Mouse (Mus musculus) lung, embryonic 16.5 days (tissue): ENCODE results near the gene Spatc1l. TPM values are rescaled to one million over a fixed set of nuclear protein-coding genes. Genes with fewer than 3 reads are reported as not detected.

Source experiments
- ATAC-seq: fragments of 200-750 bp; cut with Nextera tagmentation; 2 replicates; pipeline ENCODE4 v1.8.0; 2017; ENCODE audit warnings: low read depth, mild to moderate bottlenecking, moderate library complexity
- H3K27ac ChIP-seq: fragments of 300-500 bp; sonication (generic); 2 replicates; pipeline ENCODE4 v1.5.1; 2014; ENCODE audit warnings: mild to moderate bottlenecking, control low read depth, low read length
- H3K27me3 ChIP-seq: fragments of 300-500 bp; sonication (generic); 2 replicates; pipeline ENCODE4 v1.6.1; 2014; ENCODE audit warnings: low read depth, low read length, mixed read lengths; ENCODE audit not compliant: control insufficient read depth, insufficient read depth
- H3K36me3 ChIP-seq: fragments of 300-500 bp; sonication (generic); 2 replicates; pipeline ENCODE4 v1.6.1; 2014; ENCODE audit warnings: low read length; ENCODE audit not compliant: control insufficient read depth, insufficient read depth
- H3K4me1 ChIP-seq: fragments of 300-500 bp; sonication (generic); replicated peaks from 2 replicates; pipeline ENCODE4 v1.6.1; 2014; ENCODE audit warnings: low read length, mixed read lengths; ENCODE audit not compliant: control insufficient read depth, insufficient read depth
- H3K4me2 ChIP-seq: fragments of 300-500 bp; sonication (generic); 2 replicates; pipeline ENCODE4 v1.6.1; 2014; ENCODE audit warnings: low read depth, low read length, control low read depth
- H3K4me3 ChIP-seq: fragments of 300-500 bp; sonication (generic); 2 replicates; pipeline ENCODE4 v1.5.1; 2014; ENCODE audit warnings: mild to moderate bottlenecking, low read length, control low read depth
- H3K9ac ChIP-seq: fragments of 300-500 bp; sonication (generic); 2 replicates; pipeline ENCODE4 v1.6.1; 2014; ENCODE audit warnings: low read length, control low read depth
- H3K9me3 ChIP-seq: fragments of 300-500 bp; sonication (generic); 2 replicates; pipeline ENCODE4 v1.6.1; 2016; ENCODE audit warnings: low read length; ENCODE audit not compliant: control insufficient read depth
- WGBS: fragments of 180-500 bp; shearing (Covaris S2); extraction: QIAGEN DNeasy Blood & Tissue Kit; methylation state at CpG from one replicate; pipeline ENCODE4 v1.1.7; 2014; 5-methylcytosine and 5-hydroxymethylcytosine counted together
- polyA plus RNA-seq: library from polyadenylated mRNA; unstranded; fragments of >200 nt; fragmentation: Nextera tagmentation; extraction: Ambion mirVana; gene quantifications from 2 replicates; pipeline ENCODE4 v1.2.1, GENCODE M21; 2015

The Spatc1l gene
- polyA plus RNA-seq = not detected in 2 replicates

DNA sequence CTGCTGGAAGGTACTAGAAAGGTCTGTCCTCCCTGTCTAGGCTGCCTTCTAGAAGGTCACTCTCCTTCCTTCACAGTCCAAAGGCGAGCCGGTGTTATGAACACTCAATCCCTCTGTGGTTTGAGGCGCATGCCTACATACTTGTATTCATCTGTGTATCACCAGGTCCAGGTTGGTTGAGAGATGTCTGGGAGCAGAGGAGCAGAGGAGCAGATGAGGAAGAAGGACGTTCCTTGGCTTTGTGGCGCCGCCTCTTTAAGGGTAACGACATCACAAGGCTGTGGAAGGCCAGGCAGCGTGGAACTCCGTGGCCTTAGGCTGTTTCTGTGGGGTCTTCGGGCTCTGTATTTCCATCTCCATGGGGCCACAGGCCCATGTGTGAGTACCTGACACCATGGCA lies at the start of gene Spatc1l:
Spatc1l (plus strand) TSS at position 301 of the 400 bp plus-strand sequence.
- no peaks in the 10 kb centered on the region for H3K27me3 ChIP-seq
- no peak within 1 kb of the TSS for H3K4me2 ChIP-seq
- no peak for ATAC-seq
- H3K27ac ChIP-seq = no peak within 1 kb of the TSS
- no peak within 1 kb of the TSS for H3K4me3 ChIP-seq
- no peaks in the 10 kb centered on the region for H3K9me3 ChIP-seq
- 86% methylated on average over 10 of the region's 10 CpGs for WGBS
- no peaks in the 10 kb centered on the region for H3K36me3 ChIP-seq
- H3K4me1 ChIP-seq = no peaks in the 10 kb centered on the region
- H3K9ac ChIP-seq = no peak within 1 kb of the TSS

DNA sequence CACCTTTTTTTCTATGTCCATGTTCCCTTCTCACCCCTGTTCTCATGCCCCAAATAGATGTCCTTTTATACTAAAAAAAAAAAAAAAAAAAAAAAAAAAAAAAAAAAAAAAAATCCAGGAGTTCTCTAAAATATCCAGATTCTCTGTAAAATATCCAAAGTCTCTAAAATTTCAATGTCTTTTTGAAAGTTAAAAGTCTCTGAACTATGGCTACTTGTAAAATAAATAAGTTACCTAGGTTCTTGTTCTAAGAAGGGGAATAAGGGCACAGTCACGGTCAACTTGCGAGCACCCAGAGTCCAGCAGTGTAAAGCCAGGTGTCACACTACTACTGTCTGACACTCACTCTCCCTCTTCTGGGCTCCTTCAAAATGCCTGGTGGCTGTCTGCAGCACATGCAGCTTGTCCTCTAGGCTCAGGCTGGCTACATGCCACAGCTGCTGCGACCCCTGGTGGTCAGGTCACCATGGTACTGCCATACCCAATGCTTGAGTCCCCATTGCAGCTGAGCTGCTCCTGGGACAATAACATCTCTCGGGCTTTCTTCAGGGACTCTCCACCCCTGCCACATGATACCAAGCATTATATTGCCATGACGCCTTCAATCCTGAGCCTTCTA lies 49.0 kb upstream of the Spatc1l start:
- H3K27ac ChIP-seq = no peak overlapping the region
- H3K4me1 ChIP-seq = no peaks in the 10 kb centered on the region
- WGBS = 41% methylated on average over 5 of the region's 5 CpGs
- no peaks in the 10 kb centered on the region for H3K9me3 ChIP-seq
- no peak overlapping the region for H3K4me3 ChIP-seq
- no peaks in the 10 kb centered on the region for H3K27me3 ChIP-seq
- no peak overlapping the region for H3K4me2 ChIP-seq
- H3K9ac ChIP-seq = no peak overlapping the region
- peak; percentile 74; the same call in 1 of the 2 replicates for ATAC-seq
- H3K36me3 ChIP-seq = peaks cover 18% of the 10 kb centered on the region

DNA sequence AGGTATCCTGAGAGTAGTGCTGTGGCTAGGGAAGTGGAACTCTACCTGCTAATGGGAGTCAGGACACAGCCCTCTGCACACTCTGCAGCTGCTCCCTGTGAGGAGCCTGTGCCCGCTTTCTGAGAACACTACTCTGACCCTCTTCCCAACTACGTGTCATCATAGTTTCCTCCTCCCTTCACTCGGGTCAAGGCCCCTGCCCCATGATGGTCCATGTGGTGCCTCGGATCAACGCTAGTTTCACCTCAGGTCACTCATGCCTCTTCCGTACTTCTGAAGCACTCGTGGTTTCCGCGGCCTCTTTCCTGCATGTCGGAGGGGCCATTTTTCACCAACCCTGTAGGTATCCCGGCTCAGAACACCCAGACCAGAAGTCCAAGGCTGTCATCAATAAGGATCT lies 31.1 kb upstream of the Spatc1l start:
- Histone ChIP-seq H3K9me3 (no peaks in the 10 kb centered on the region), H3K36me3 (peaks cover 6% of the 10 kb centered on the region), H3K4me3 (peak overlapping the region; percentile 63), H3K4me2 (peak overlapping the region; percentile 63), H3K4me1 (peaks cover 3% of the 10 kb centered on the region; the same call in 1 of the 2 replicates), H3K27me3 (no peaks in the 10 kb centered on the region), H3K9ac (peak overlapping the region; percentile 59), H3K27ac (no peak overlapping the region)
- peak; percentile 35; the same call in 1 of the 2 replicates for ATAC-seq
- WGBS = under 1% methylated on average over 11 of the region's 11 CpGs

DNA sequence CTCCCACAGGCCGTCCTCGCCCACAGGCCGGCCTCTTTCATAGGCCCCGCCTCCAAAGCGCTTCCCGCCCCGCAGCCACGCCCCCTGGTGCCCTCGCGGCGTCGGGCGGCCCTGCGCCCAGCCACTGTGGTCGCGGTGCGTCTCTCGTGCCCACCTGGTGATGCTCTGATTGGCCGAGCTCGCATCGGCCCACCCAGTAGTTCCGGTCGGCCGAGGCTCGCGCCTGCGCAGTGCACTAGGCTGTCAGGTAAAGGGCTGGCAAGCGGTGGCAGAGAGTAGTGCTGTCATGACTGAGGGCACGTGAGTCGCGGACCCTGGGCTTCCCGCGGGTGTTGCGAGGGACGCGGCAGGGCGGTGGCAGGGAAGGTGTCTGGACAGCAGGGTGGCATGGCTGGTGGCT lies 30.7 kb upstream of the Spatc1l start, which contains the start of gene Lss:
Lss (plus strand) TSS at position 214 of the 400 bp plus-strand sequence.
- 0% methylated on average over 37 of the region's 37 CpGs for WGBS
- Histone ChIP-seq H3K9ac (peak within 1 kb of the TSS; percentile 70), H3K27me3 (no peaks in the 10 kb centered on the region), H3K4me3 (peak within 1 kb of the TSS; percentile 63), H3K4me2 (peak within 1 kb of the TSS; percentile 63), H3K36me3 (peaks cover 9% of the 10 kb centered on the region), H3K4me1 (peaks cover 3% of the 10 kb centered on the region; the same call in 1 of the 2 replicates), H3K9me3 (no peaks in the 10 kb centered on the region), H3K27ac (peak within 1 kb of the TSS; percentile 43)
- ATAC-seq = peak; percentile 100

DNA sequence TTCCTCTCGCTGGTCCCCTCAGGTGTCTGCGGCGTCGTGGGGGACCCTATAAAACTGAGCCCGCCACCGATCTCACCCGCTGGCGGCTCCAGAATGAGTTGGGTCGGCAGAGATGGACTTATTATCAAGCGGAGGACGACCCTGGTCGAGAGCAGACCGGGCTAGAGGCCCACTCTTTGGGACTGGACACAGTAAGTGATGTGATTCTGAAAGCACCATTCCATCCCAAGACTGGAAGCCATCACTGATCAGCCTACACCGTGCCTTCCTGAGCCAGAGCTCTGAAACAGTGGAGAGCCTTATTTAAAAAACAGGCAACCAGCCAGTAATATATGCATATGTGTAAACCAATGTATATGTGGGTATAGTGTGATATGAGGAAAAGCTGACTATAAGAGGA lies 30.2 kb upstream of the Spatc1l start:
- H3K36me3 ChIP-seq = peaks cover 9% of the 10 kb centered on the region
- peak overlapping the region; percentile 63 for H3K4me3 ChIP-seq
- H3K27me3 ChIP-seq = no peaks in the 10 kb centered on the region
- H3K4me2 ChIP-seq = peak overlapping the region; percentile 63
- peak overlapping the region; percentile 70 for H3K9ac ChIP-seq
- 1% methylated on average over 14 of the region's 14 CpGs for WGBS
- ATAC-seq = peak; percentile 21; the same call in 1 of the 2 replicates
- peaks cover 3% of the 10 kb centered on the region; the same call in 1 of the 2 replicates for H3K4me1 ChIP-seq
- peak overlapping the region; percentile 43 for H3K27ac ChIP-seq
- H3K9me3 ChIP-seq = no peaks in the 10 kb centered on the region

DNA sequence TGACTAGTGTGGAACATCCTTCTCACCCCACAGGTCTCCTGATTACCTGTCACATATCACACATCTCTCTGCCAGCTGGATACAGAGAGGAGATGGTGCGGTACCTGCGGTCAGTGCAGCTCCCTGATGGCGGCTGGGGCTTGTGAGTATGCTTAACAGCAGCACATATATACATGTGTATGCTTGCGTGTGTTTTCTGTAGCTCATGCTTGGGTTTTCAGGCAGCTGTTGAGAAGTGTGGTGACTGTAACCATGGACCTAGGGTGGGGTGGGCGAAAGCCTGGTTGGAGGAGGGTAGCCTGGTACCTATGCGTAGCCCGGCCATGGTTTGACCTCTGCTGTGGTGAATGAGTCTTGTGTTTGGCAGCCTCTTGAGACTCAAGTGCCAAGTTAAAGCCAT lies 26.5 kb upstream of the Spatc1l start:
- peaks cover 3% of the 10 kb centered on the region; the same call in 1 of the 2 replicates for H3K4me1 ChIP-seq
- no peak overlapping the region for H3K9ac ChIP-seq
- no peak overlapping the region for H3K27ac ChIP-seq
- H3K4me3 ChIP-seq = no peak overlapping the region
- peaks cover 15% of the 10 kb centered on the region for H3K36me3 ChIP-seq
- 91% methylated on average over 7 of the region's 7 CpGs for WGBS
- no peaks in the 10 kb centered on the region for H3K9me3 ChIP-seq
- no peak for ATAC-seq
- H3K4me2 ChIP-seq = no peak overlapping the region
- H3K27me3 ChIP-seq = no peaks in the 10 kb centered on the region

DNA sequence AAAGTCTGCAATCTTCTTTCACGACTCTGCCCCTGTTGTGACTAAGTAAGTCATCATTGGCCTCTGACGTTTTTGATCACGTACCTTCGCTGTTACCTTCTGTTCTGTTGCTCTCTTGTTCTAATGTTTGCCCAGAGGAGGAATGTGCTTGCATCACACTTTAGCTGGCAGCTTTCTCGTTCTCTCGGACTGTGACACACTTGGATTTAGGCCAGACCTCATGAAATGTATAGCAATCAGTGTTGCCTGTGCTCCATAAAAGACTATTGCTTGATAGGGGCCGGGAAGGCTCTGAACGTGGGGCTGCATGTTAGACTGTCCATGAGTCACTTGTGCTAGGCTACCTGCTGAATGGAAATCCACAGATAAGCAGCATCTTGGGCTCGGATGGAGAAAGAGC lies 24.5 kb upstream of the Spatc1l start:
- H3K4me3 ChIP-seq = no peak overlapping the region
- H3K9me3 ChIP-seq = no peaks in the 10 kb centered on the region
- no peak overlapping the region for H3K9ac ChIP-seq
- H3K4me1 ChIP-seq = no peaks in the 10 kb centered on the region
- peak overlapping the region; percentile 15; the same call in 1 of the 2 replicates for H3K27ac ChIP-seq
- peaks cover 23% of the 10 kb centered on the region for H3K36me3 ChIP-seq
- 53% methylated on average over 9 of the region's 9 CpGs for WGBS
- H3K4me2 ChIP-seq = no peak overlapping the region
- peak; percentile 64 for ATAC-seq
- H3K27me3 ChIP-seq = no peaks in the 10 kb centered on the region

DNA sequence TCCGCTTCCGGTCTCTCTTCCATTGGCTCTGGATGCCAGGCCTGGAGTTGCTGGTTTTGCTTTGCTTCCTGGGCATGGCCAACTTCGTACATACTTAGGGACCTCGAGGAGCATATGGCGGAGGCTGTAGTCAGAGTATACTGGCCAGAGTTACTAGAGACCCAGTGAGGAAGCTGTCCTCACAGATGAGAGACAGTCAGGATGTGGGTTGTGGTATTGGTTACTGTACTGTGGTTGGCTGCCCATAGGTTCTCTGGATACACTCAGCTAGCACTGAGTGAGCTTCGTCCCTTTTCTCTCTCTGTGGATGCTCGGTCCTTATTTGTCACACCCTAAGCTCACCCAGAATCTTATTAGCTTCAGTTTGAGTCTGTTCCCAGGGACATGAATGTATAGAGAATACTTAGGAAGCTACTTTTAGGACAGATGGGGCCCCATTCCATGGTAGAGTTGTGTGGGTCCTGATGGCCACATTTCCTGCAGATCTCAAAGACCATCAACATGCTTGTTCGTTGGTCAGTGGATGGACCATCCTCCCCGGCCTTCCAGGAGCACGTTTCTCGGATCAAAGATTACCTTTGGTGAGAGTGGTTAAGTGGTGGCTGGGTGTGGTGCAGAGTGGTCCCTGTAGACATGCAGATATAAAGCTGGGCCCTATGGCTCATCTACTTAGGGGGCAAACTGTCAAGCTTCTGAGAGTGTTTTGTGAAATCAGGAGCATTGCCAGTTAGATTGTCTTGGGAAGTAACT lies 20.6 kb upstream of the Spatc1l start:
- Histone ChIP-seq H3K27me3 (no peaks in the 10 kb centered on the region), H3K4me3 (no peak overlapping the region), H3K9ac (no peak overlapping the region), H3K4me2 (no peak overlapping the region), H3K9me3 (no peaks in the 10 kb centered on the region), H3K36me3 (peaks cover 14% of the 10 kb centered on the region), H3K27ac (no peak overlapping the region), H3K4me1 (no peaks in the 10 kb centered on the region)
- ATAC-seq = no peak
- 88% methylated on average over 11 of the region's 11 CpGs for WGBS

DNA sequence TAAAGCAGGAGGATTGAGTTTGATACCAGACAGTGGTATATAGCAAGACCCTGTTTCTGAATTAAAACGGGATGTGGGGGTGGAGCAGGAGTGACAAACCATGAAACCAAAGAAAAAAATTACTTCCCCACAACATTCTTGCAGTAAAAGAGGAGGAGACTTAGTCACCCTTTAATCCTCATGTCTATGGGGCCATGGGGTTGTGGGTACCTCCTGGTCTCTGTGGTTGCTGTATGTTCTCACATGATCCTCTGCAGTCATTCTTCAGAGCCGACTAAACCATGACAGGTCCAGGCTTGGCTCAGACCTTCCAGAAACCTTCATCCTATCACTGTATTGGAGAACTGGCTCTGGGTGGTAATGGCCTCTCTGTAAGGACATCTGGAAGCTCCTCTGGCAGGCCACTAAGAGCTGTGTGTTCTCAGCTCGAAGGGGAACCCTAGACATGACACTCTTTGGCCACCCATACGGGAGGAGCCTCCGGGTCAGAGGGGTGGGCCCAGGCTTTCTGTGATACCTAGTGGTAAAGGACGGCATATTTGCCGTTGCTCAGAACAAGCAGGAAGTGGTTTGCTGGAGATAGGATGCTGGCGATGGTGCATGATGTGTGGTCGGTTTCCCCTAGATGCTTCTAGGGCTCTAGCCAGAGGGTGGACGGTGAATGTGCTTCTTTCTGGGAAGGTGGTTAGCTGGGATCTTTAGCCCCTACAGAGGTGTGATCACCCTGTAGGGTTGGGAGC lies 19.3 kb upstream of the Spatc1l start:
- 74% methylated on average over 10 of the region's 10 CpGs for WGBS
- H3K9me3 ChIP-seq = no peaks in the 10 kb centered on the region
- no peak overlapping the region for H3K4me2 ChIP-seq
- no peaks in the 10 kb centered on the region for H3K27me3 ChIP-seq
- H3K4me1 ChIP-seq = no peaks in the 10 kb centered on the region
- H3K4me3 ChIP-seq = no peak overlapping the region
- peaks cover 14% of the 10 kb centered on the region for H3K36me3 ChIP-seq
- ATAC-seq = no peak
- no peak overlapping the region for H3K27ac ChIP-seq
- no peak overlapping the region for H3K9ac ChIP-seq
